Mouse (Mus musculus): ENCODE measurements at regions not wholly inside any gene's neighbourhood (a gene's known extent, or its start where the extent isn't known, plus 50 kb on each side); places are given as distances from the start of the nearest gene placed in this dataset.
"Not testable (repeated sequence)": the region's sequence is repeated elsewhere in the genome, so short reads cannot be mapped to it uniquely, and the experiment has no call there.

DNA sequence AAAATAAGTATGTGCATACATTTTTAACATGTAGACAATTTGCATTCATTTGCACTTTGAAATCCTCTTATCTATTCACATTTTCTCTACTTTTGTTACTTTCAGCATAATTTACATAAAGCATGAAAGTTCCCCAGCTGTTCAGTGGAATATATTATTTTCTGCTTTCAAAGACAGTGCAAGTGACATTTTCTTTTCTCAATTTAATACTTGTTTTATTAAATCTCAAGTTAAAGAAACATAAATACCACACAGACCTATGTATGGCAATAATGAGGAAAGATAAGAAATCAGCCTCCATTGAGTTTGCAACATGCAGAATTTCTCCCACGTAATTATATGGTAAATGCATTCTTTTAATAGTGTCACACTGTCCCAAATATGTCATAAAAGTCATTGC lies 1168.1 kb upstream of the Gje1 start:
- intact Hi-C loops (cut with DNase I), result no loop called here
- DNase-seq, result no peak

- intact Hi-C loops (cut with DNase I), result no loop called here
- DNase-seq, result no peak
Measured at GRCm38 (mm10) chr10:15868063-15868462, 1150.0 kb upstream of the Gje1 start.

GRCm38 (mm10) chr10:15866931-15867330 lies 1148.9 kb upstream of the Gje1 start:
- intact Hi-C loops (cut with DNase I), result no loop called here
- DNase-seq, result no peak

DNA sequence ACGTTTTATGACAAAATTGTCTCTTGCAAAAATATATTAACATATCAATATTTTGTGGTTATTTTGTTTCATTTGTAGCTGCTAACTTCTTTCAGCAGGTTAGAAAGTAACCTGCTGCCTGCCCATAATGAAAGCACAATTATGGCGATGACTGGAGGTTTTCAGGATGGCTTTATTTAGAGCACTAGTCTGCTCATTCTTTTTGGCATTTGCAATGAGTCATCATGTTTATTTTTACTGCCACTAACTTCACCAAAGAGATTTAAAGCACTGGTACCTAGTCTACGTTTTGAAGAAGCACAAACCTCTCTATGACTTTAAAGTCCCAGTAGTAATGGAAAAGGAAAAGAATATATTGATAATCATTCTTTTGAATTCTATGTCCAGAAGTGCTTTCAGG lies 1123.4 kb upstream of the Gje1 start:
- no peak for DNase-seq
- intact Hi-C loops (cut with DNase I), result no loop called here

GRCm38 (mm10) chr10:15832338-15832737 lies 1114.3 kb upstream of the Gje1 start:
- intact Hi-C loops (cut with DNase I), result no loop called here
- DNase-seq, result no peak

GRCm38 (mm10) chr10:15825457-15825856 lies 1107.4 kb upstream of the Gje1 start:
- intact Hi-C loops (cut with DNase I), result no loop called here
- DNase-seq, result no peak

- DNase-seq, result no peak
- intact Hi-C loops (cut with DNase I), result no loop called here
Measured at GRCm38 (mm10) chr10:15807271-15807670, 1089.3 kb upstream of the Gje1 start.

GRCm38 (mm10) chr10:15805791-15806190 lies 1087.8 kb upstream of the Gje1 start:
- intact Hi-C loops (cut with DNase I), result no loop called here
- DNase-seq, result no peak

GRCm38 (mm10) chr10:15793185-15793584 lies 1075.2 kb upstream of the Gje1 start:
- DNase-seq; intact Hi-C loops (cut with DNase I): not testable (repeated sequence)

DNA sequence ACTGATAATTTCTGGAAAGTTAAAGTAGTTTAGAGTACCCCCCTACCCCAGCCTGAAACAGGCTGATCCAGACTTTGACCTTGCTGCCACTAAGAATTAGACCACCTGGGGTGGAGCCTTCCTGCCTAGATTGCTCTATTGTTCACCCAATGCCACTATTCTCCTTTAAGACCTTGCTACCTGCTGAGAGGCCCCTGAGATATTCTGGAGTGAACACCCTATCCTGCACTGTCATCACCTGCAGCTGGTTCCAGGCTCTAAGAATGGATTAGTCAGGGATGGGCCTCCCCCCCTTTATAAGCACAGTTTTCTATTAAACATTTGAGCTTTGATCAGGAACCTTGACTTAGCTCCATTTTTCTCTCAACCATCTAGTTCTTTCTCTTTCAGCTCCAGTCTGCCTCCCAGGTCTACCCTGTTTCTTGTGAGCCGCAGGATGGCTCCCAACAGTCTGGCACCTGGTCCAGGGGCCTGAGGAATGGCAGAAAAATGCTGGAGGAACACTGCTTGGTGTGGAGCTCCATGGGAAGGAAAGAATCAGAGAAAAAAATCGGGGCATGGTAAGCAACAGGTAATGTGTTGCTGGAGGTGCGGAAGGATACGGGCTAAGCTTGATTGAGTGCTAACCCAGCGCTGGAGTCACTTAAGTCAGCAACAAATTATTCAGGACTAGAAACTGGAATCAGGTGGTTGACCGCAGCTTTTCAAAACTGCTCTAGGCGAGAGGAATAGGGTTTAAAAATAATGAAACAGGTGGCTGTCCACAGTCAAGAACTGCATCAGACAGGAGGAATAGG lies 1073.7 kb upstream of the Gje1 start:
- DNase-seq, result no peak
- intact Hi-C loops (cut with DNase I), result no loop called here

DNA sequence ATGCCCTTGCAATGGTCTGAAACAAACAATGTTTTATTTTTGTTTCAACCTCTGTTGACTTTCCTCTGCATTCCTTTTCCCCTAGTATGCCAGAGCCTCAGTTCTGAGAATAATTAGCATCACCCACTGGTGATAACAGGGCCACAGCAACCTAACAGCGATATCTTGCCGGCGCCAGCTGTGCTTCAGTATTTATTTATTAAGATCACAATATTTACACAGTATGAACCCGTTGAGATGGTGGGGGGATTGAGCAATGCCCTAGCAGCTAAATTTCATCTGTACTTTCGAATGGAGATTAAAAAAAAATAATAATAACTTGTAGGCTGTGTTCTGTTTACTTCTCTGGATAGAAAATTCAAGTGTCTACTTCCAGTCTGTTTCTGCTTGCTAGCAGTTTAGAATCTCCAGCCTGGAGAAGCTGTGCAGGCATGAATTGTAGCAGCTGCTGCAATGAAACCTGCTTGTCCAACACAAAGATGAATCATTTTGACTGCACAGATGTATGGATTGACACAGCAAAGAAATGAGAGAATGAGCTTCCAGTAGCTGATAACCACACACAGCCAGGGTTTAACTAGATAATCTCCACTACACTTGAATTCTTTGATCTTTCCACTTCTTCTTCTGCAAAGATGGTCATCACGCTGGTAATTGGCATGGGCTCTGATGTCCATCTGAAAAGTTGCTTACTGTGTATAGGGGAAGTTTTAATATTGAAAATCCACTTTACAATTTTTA lies 1042.1 kb upstream of the Gje1 start:
- peak in 1 of 2 experiments; percentile 11 for DNase-seq

DNA sequence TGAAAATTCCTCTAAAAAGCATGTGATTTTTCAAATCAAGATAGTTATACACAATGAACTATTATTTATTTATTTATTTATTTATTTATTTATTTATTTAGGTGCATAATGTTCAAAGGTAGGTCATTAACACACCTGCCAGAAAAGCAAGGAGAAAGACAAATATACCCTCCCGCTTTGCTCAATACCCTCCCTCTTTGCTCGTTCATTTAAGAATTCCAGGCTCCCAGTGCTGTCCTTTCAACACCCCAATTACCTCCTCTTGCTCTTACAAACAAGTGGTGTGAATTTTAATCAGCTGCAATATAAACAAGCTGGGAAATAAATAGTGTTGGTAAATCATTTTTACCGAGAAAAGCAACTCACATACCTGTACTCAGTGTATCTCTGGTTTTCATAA lies 1041.6 kb upstream of the Gje1 start:
- intact Hi-C loops (cut with DNase I), result no loop called here
- no peak for DNase-seq

More for the DNA sequence above, 1042.1 kb upstream of the Gje1 start:
- intact Hi-C loops (cut with DNase I), result no loop called here

DNA sequence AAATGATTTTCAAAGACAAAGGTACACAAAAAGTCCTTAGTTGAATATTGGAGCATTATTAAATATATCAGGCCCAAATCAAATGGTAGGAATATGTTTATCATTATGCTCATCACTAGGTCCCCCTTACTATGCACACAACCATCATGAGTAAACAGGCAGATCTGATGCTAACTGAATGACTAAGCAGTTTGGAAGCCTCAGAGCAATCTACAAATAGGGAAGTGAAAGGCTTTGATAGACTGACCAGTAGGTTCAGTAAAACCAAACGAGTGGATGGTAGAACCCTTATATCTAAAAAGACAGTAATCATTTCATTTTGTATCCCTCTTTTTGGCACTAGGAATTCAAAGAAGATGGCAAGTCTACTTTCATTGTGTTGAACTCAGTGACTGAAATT lies 1039.5 kb upstream of the Gje1 start:
- intact Hi-C loops (cut with DNase I), result no loop called here
- no peak for DNase-seq

GRCm38 (mm10) chr10:15746866-15747265 lies 1028.9 kb upstream of the Gje1 start:
- intact Hi-C loops (cut with DNase I), result no loop called here
- no peak for DNase-seq

- DNase-seq, result no peak
- intact Hi-C loops (cut with DNase I), result no loop called here
Measured at GRCm38 (mm10) chr10:15738630-15739029, 1020.6 kb upstream of the Gje1 start.

DNA sequence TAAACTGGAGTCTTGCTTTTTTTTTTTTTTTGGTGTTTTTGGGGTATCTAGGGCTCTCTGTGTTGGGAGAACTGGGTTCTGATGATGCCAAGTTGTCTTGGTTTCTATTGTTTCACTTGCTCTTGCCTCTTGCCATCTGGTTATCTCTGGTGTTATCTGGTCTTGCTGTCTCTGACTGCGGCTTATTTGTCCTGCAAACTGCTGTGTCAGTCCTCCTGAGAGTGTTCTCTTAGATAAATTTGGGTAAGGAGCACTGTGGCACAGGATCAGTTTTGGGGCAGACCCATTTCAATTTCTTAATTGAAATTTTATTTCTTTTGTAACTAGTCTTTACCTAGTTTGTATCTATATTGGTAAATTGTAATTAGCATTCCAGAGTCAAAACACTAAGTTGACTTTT lies 1013.3 kb upstream of the Gje1 start:
- intact Hi-C loops (cut with DNase I), result no loop called here
- DNase-seq, result no peak

DNA sequence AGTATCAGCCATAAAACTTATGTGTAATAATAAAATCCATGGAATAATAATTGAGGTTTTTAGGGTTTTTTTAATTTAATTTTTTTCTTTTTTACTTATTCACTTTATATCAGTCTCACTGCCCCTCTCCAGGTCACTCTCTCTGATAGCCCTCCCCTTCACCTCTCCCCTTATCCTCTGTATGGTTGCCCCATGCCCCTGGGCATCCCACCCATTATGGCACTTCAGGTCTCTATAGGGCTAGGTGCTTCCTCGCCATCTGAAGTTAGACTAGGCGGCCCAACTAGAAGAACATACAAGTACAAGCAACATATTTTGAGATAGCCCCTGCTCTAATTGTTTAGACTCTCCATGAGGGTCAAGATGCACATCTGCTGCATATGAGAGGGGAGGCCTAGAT lies 979.9 kb upstream of the Gje1 start:
- no peak for DNase-seq
- intact Hi-C loops (cut with DNase I), result no loop called here

DNA sequence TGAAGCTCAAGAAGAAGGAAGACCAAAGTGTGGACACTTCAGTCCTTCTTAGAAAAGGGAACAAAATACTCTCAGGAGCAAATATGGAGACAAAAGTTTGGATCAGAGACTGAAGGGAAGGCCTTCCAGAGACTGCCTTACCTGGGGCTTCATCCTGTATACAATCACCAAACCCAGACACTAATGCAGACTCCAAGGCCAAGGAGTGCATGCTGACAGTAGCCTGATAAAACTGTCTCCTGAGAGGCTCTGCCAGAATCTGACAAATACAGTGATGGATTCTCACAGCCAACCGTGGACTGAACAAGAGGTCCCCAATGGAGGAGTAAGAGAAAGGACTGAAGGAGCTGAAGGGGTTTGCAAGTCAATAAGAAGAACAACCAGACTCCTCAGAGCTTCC lies 979.0 kb upstream of the Gje1 start:
- DNase-seq, result no peak
- intact Hi-C loops (cut with DNase I), result no loop called here

GRCm38 (mm10) chr10:15671638-15672037 lies 953.6 kb upstream of the Gje1 start:
- intact Hi-C loops (cut with DNase I); DNase-seq: not testable (repeated sequence)
